Mouse (Mus musculus) frontal cortex, adult 2 months (tissue): ENCODE data around the gene Coq7. TPM values are rescaled to one million over a fixed set of nuclear protein-coding genes. Genes with fewer than 3 reads are reported as not detected.

Experiments used
- DNase-seq, 2 experiments: peaks; one replicate each; pipeline ENCODE4 v3.0.0; 2022; ENCODE audit warnings: low spot score in 1 of 2; ENCODE audit errors: extremely low spot score in 1 of 2
- polyA plus RNA-seq: library from polyadenylated mRNA; depleted of rRNA; stranded (reverse); fragments of >200 nt; gene quantifications from 2 replicates; pipeline ENCODE4 v1.2.3, GENCODE M21; 2012

The Coq7 gene
- polyA plus RNA-seq, 1 experiment, result 72.1 TPM

- DNase-seq, result no peak
Measured at GRCm38 (mm10) chr7:118498984-118499783, 34.0 kb downstream of the Coq7 start.

GRCm38 (mm10) chr7:118494892-118495579, 38.1 kb downstream of the Coq7 start:
- DNase-seq, result no peak

GRCm38 (mm10) chr7:118493892-118494291, 39.3 kb downstream of the Coq7 start:
- DNase-seq, result no peak

- DNase-seq, result peak in 1 of 2 experiments; percentile 21
Measured at GRCm38 (mm10) chr7:118491431-118492147, 41.6 kb downstream of the Coq7 start, which contains the start of gene Itpripl2. Gene Itpripl2, minus strand, starts transcription at chr7:118491975.

- peak in 1 of 2 experiments; percentile 10 for DNase-seq
Measured at GRCm38 (mm10) chr7:118490666-118491430, 42.3 kb downstream of the Coq7 start.

GRCm38 (mm10) chr7:118489706-118490665, 43.2 kb downstream of the Coq7 start:
- DNase-seq, result no peak

GRCm38 (mm10) chr7:118488060-118488664, 45.0 kb downstream of the Coq7 start:
- no peak for DNase-seq

- DNase-seq, result no peak
Measured at GRCm38 (mm10) chr7:118486917-118487316, 46.2 kb downstream of the Coq7 start.

GRCm38 (mm10) chr7:118483996-118484395, 49.2 kb downstream of the Coq7 start:
- DNase-seq, result no peak

GRCm38 (mm10) chr7:118482001-118482400, 51.2 kb downstream of the Coq7 start:
- DNase-seq, result no peak

GRCm38 (mm10) chr7:118481047-118481810, 51.9 kb downstream of the Coq7 start:
- no peak for DNase-seq

GRCm38 (mm10) chr7:118480160-118480709, 52.9 kb downstream of the Coq7 start:
- DNase-seq, result no peak

- no peak for DNase-seq
Measured at GRCm38 (mm10) chr7:118478835-118479312, 54.3 kb downstream of the Coq7 start.

- no peak for DNase-seq
Measured at GRCm38 (mm10) chr7:118476428-118476827, 56.7 kb downstream of the Coq7 start.

GRCm38 (mm10) chr7:118475008-118475705, 58.0 kb downstream of the Coq7 start:
- no peak for DNase-seq

- no peak for DNase-seq
Measured at GRCm38 (mm10) chr7:118472886-118473285, 60.3 kb downstream of the Coq7 start.

GRCm38 (mm10) chr7:118468060-118468459, 65.1 kb downstream of the Coq7 start:
- no peak for DNase-seq
